Mouse (Mus musculus) limb, embryonic 14.5 days (tissue): ENCODE measurements at regions not wholly inside any gene's neighbourhood (a gene's known extent, or its start where the extent isn't known, plus 50 kb on each side); places are given as distances from the start of the nearest gene placed in this dataset.

ENCODE experiments used
- ATAC-seq: fragments of 200-750 bp; cut with Nextera tagmentation; 2 replicates; pipeline ENCODE4 v1.8.0; 2017; ENCODE audit warnings: low read depth, moderate number of reproducible peaks, moderate TSS enrichment; ENCODE audit not compliant: low FRiP score
- DNase-seq: peaks from one replicate; pipeline ENCODE4 v3.0.0-alpha.2; 2015; ENCODE audit warnings: low spot score
- H3K27ac ChIP-seq: fragments of 300-500 bp; sonication (generic); replicated peaks from 2 replicates; pipeline ENCODE4 v1.5.1; 2014; ENCODE audit warnings: low read depth, mild to moderate bottlenecking, low read length, moderate library complexity, mixed read lengths
- H3K27me3 ChIP-seq: fragments of 300-500 bp; sonication (generic); 2 replicates; pipeline ENCODE4 v1.6.1; 2014; ENCODE audit warnings: low read length, mixed read lengths; ENCODE audit not compliant: control insufficient read depth, insufficient read depth
- H3K36me3 ChIP-seq: fragments of 300-500 bp; sonication (generic); 2 replicates; pipeline ENCODE4 v1.6.1; 2014; ENCODE audit warnings: mild to moderate bottlenecking, low read length, moderate library complexity, mixed read lengths; ENCODE audit not compliant: control insufficient read depth, insufficient read depth
- H3K4me1 ChIP-seq: fragments of 300-500 bp; sonication (generic); 2 replicates; pipeline ENCODE4 v1.6.1; 2014; ENCODE audit warnings: antibody characterized with exemption, low read length, mixed read lengths; ENCODE audit not compliant: control insufficient read depth, insufficient read depth
- H3K4me2 ChIP-seq: fragments of 300-500 bp; sonication (generic); replicated peaks from 2 replicates; pipeline ENCODE4 v1.6.1; 2014; ENCODE audit warnings: low read depth, mild to moderate bottlenecking, low read length, moderate library complexity; ENCODE audit not compliant: severe bottlenecking
- H3K4me3 ChIP-seq: fragments of 300-500 bp; sonication (generic); replicated peaks from 2 replicates; pipeline ENCODE4 v1.5.1; 2014; ENCODE audit warnings: low read length
- H3K9ac ChIP-seq: fragments of 300-500 bp; sonication (generic); 2 replicates; pipeline ENCODE4 v1.6.1; 2014; ENCODE audit warnings: mild to moderate bottlenecking, low read depth, low read length, moderate library complexity; ENCODE audit not compliant: severe bottlenecking
- H3K9me3 ChIP-seq: fragments of 300-500 bp; sonication (generic); 2 replicates; pipeline ENCODE4 v1.6.1; 2016; ENCODE audit warnings: low read length; ENCODE audit not compliant: control insufficient read depth
- POLR2A ChIP-seq: fragments of 200-500 bp; IDR thresholded peaks from 2 replicates; pipeline ENCODE4 v1.8.0; 2012; ENCODE audit warnings: inconsistent platforms, mild to moderate bottlenecking, moderate library complexity, borderline replicate concordance; ENCODE audit not compliant: insufficient read depth, insufficient read length; ENCODE audit errors: extremely low read depth
- WGBS: fragments of 180-500 bp; shearing (Covaris S2); extraction: QIAGEN DNeasy Blood & Tissue Kit; methylation state at CpG from one replicate; pipeline ENCODE4 v1.1.7; 2014; 5-methylcytosine and 5-hydroxymethylcytosine counted together

DNA sequence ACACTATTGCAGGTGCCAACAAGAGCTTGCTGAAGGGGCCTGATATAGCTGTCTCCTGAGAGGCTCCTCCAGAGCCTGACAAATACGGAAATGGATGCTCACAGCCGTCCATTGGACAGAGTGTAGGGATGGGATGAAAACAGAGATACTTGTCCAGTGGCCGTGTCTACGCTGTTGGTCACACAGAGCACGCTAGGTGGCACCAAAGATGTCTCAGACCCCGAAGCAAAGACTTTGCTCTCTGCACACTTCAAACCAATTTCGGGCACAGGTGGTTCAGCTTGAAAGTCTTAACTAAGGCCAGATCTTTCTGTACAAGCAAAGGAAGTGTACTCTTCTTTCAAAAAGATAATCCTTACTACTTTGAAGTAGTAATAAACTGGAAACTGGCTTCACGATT, 55.8 kb upstream of the Fam184a start:
- H3K9me3 ChIP-seq: no peaks in the 10 kb centered on the region
- H3K27ac ChIP-seq: no peak overlapping the region
- H3K4me1 ChIP-seq: no peaks in the 10 kb centered on the region
- TF ChIP-seq POLR2A: no peak
- no peaks in the 10 kb centered on the region for H3K36me3 ChIP-seq
- WGBS: 62% methylated on average over 8 of the region's 8 CpGs
- DNase-seq (no peak), ATAC-seq (no peak)
- no peak overlapping the region for H3K4me2 ChIP-seq
- no peak overlapping the region for H3K4me3 ChIP-seq
- no peaks in the 10 kb centered on the region for H3K27me3 ChIP-seq
- no peak overlapping the region for H3K9ac ChIP-seq

DNA sequence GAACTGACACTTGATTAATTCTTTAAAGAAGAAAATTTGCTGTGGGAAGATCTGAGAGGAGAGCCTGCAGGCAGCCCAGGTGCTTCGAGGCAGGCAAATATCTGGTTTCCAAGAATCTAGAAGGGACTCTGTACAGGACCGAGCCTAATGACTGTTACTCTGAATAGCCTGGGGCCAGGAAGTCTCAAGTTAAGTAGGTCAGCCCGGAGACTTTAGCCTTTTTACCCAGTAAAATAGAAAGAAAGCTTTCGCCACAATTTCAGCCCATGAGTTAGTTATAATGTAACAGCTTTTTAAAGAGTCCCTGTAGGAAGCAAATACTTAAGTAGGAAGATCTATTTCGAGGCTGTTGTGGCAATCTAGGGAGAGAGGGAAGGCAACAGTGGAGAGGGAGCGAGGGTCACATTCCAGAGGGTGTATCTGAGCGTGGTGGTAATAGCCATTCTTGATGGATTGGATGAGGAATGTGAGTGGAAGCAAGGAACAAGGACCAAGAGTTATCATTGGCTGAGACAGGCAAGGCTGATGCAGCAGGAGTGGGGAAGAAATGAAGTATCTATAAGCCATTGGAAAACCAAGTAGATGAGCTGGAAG, 50.2 kb upstream of the Fam184a start:
- DNase-seq: no peak
- H3K4me3 ChIP-seq: no peak overlapping the region
- no peak for ATAC-seq
- no peak overlapping the region for H3K4me2 ChIP-seq
- H3K9me3 ChIP-seq: no peaks in the 10 kb centered on the region
- TF ChIP-seq POLR2A: no peak
- H3K4me1 ChIP-seq: no peaks in the 10 kb centered on the region
- no peak overlapping the region for H3K27ac ChIP-seq
- WGBS: 22% methylated on average over 7 of the region's 7 CpGs
- no peak overlapping the region for H3K9ac ChIP-seq
- no peaks in the 10 kb centered on the region for H3K36me3 ChIP-seq
- H3K27me3 ChIP-seq: no peaks in the 10 kb centered on the region
